Mouse (Mus musculus): ENCODE results near the gene Defb39. TPM values are rescaled to one million over a fixed set of nuclear protein-coding genes. Genes with fewer than 3 reads are reported as not detected.

Defb39 gene
- total RNA-seq (2021): not detected
- long read RNA-seq, experiment 1: 0 reads
- long read RNA-seq, experiment 2: 0 reads

- no peak for DNase-seq (ENCODE audit: low spot score in 2 of 2)
Measured at GRCm38 (mm10) chr8:19064710-19065109, at the start of gene Defb39. Gene Defb39 (minus strand): TSS chr8:19064810.

GRCm38 (mm10) chr8:19066013-19066412 is 1.4 kb upstream of the Defb39 start:
- no peak for DNase-seq (ENCODE audit: low spot score in 2 of 2)

DNA sequence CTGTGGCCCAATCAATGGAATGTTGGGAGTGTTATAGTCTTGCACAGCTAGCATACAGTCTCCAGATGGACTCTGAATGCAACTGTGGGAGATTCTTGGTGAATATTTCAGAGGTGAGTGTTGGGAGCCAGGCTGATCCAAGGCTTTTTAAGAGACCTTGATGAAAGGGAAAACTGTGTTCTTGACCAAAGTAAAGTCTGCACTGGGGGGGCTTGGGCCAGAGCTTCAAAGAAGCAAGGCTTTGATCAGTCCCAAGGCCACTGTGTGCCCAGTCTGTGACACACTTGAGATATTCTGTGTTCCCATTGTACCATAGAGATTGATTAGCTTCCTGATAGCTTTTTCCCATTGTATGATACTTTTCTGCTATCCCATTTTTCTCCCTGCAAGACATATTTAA is 1.7 kb downstream of the Defb39 start:
- DNase-seq (ENCODE audit: low spot score in 2 of 2): no peak

DNA sequence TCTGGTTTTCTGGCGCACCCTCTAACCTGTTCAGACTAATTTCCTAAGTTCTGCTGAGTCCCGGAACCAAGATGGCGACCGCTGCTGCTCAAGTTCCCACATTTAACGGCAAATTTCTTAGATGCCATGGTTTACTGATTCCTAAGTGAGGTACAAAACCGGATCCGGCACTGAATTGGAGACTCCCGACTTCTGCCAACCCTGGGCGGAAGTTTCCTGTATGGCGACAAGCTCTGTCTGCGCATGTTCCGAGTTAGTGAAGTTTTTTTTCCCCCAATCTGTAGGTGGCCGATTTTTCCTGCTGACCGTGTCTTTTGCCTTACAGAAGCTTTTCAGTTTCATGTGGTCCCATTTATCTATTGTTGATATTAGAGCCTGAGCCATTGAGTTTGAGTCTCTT is 19.4 kb downstream of the Defb39 start:
- no peak for DNase-seq (ENCODE audit: low spot score in 2 of 2)

DNA sequence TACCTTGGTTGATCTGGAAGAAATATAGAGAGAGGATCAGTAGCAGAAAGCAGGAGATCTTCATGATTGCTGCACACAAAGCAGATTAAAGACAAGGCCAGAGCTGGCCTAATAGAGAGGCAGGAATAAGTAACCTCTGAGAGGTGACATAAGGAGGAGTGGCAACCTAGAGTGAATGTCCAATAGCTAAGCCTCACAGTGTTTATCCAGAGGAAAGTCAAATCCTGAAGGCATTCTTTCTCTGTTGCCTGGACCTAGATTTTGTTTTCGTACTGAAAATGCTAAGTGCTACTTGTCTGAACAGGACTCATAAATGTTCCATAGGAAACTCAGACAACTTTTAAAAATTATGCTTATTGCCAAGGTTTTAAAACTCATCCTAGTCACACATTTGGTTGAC is 38.1 kb downstream of the Defb39 start, which contains the start of gene Defb38:
Defb38 (minus strand) TSS at position 101 of the 400 bp plus-strand sequence.
- no peak for DNase-seq (ENCODE audit: low spot score in 2 of 2)

Other genes starting within 250 kb of the Defb39 start
- not detected for gene Defb40, start 86.6 kb downstream of the Defb39 start, total RNA-seq (2021)
- not detected for gene Defb37, start 73.8 kb downstream of the Defb39 start, total RNA-seq (2021)
- not detected for gene Defb38, start 38.2 kb downstream of the Defb39 start, total RNA-seq (2021)
- gene Defb12, start 50.0 kb upstream of the Defb39 start, total RNA-seq (2021): not detected
- gene Defb34, start 58.9 kb upstream of the Defb39 start, total RNA-seq (2021): not detected
- not detected for gene Gm45826, start 76.0 kb upstream of the Defb39 start, total RNA-seq (2021)
- gene Defb14, start 129.5 kb upstream of the Defb39 start, total RNA-seq (2021): not detected
- gene Defb4, start 133.9 kb upstream of the Defb39 start, total RNA-seq (2021): not detected
- not detected for gene Defb6, start 160.7 kb upstream of the Defb39 start, total RNA-seq (2021)
- gene Defb46, start 175.1 kb upstream of the Defb39 start, total RNA-seq (2021): not detected
- gene Defb5, start 182.8 kb upstream of the Defb39 start, total RNA-seq (2021): not detected
- gene Defb3, start 228.6 kb upstream of the Defb39 start, total RNA-seq (2021): not detected